Mouse (Mus musculus): ENCODE data around the gene Hpn.

Hpn gene

GRCm38 (mm10) chr7:31140302-31140701 lies 25.2 kb upstream of the Hpn start:
- DNase-seq: no peak

GRCm38 (mm10) chr7:31139765-31140164 lies 24.7 kb upstream of the Hpn start:
- peak; percentile 81 for DNase-seq

DNA sequence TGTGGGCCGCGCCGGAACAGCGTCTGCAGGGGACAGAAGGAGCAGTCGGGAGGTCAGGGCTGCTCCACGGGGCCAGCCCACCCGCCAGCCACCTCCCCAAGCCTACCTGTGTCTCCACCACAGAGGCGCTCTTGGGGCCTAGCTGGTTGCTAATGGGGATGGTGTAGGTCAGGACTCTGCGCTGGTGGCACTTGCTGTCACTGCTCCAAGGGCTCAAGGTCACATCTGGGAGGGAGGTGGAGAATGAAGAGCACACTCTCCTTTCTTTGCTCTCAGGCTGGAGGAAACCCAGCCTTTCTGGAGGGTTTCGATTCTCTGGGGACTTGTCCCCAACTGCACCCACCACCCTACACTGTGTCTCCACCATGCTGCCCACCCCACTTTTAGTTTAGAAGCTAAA lies 20.6 kb upstream of the Hpn start:
- no peak for DNase-seq

- no peak for DNase-seq
Observed at GRCm38 (mm10) chr7:31131866-31132265, 16.8 kb upstream of the Hpn start.

- DNase-seq: peak; percentile 63
Observed at GRCm38 (mm10) chr7:31130841-31131240, 15.8 kb upstream of the Hpn start.

DNA sequence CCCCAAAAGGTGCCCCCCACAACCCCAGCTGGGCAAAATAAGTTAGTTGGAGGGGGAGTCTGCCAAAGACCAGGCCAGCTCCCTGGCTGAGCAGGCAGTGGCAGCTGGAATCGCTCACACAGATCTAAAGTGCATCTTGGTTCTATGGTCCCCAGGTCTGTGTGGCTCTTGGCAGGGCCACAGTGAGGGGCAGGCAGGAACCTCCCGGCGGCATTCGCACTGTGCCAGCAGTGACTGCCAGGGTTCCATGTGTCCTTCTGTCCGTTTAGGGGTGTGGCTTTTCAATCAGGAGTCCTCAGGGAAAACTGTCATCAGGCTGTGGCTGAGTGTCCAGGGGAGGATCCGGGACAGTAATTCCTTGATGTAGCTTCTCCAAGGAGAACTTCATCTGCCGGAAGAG lies 15.1 kb upstream of the Hpn start:
- DNase-seq: no peak

DNA sequence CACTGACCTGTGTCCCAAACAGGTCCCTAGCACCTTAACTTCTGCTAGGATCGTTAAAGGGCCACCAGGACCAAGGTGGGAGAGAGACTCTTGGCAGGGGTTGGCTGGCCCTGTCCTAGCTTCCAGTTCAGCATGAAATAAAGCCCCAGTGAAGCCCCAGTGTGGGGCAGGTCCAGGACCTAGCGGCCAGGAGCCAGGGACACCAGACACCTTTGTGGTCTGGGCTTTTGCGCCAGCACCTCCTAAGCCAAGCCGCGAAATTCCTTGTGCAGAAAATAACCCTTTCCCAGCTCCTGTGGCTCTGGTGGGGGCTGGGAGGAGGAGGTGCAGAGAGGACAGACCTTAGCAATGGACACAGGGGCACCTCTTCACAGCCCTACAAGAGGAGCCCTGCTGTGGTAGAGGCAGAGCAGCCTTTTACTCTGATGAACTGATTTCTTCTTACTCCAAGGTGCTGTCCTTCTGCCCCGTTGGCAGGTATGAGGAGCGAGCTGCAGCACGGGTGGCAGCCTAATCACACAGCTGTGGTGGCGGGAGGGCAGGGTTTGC lies 13.1 kb upstream of the Hpn start:
- DNase-seq: no peak

GRCm38 (mm10) chr7:31126851-31127724 lies 12.0 kb upstream of the Hpn start, which contains the start of gene Scn1b:
Scn1b (minus strand) TSS chr7:31127003.
- peak; percentile 42 for DNase-seq

GRCm38 (mm10) chr7:31126211-31126751 lies 11.2 kb upstream of the Hpn start:
- DNase-seq: no peak

GRCm38 (mm10) chr7:31125116-31125515 lies 10.0 kb upstream of the Hpn start:
- DNase-seq: no peak

DNA sequence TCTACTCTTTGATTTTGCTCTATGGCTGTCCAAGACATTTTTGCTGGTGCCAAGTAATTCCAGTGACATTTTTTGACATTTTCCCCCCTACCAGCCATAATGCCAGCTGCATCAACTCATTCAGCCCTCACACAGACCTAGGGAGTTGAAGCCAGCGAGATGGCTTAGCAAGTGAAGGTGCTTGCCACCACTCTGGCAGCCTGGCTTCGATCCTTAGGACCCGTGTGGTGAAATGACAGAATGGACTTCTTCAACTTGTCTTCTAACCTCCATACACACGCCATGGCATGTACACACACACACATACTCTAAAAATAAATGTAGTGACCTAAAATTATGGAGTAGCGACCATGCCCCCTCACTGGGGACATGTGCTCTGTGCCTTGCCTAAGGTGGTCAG lies 9.3 kb upstream of the Hpn start:
- DNase-seq: no peak

- DNase-seq: no peak
Observed at GRCm38 (mm10) chr7:31123697-31124096, 8.6 kb upstream of the Hpn start.

DNA sequence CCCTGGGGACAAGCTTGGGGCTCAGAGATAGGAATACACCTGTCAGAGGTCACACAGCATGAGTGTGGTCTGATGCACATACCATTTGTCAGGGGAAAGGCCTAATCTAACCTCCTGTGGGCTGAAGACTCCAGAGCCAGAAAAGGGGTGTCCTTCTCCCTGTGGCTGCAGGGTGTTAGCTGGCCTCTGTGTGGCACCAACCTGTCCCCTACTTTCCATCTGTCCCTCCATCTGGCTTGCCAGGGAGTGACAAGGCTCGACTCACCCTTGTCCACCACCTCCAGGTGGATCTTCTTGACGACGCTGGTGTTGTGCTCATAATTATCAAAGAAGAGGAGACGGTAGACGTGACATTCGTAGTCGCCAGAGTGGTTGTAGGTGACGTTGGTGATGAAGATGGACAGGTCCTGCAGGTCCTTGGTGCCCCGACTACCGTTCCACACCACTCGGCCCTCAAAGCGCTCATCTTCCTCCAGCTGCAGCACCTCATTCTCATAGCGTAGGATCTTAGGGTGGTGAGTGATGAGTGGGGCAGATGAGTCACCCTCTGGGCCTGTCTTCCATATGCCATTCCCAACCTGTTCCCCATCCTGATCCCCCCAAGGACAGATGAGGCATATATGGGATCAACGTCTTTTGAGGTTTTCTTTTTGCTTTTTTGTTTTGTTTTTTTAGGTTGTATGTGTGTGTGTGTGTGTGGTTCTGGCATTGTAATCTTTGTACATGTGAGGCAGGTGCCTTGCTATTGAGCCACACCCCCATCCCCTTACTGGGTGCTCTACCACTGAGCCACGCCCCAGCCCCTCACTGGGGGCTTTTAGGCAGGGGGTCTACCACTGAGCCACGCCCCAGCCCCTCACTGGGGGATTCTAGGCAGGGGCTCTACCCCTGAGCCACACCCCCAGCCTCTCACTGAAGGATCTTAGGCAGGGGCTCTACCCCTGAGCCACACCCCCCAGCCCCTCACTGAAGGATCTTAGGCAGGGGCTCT lies 7.8 kb upstream of the Hpn start:
- DNase-seq: no peak

DNA sequence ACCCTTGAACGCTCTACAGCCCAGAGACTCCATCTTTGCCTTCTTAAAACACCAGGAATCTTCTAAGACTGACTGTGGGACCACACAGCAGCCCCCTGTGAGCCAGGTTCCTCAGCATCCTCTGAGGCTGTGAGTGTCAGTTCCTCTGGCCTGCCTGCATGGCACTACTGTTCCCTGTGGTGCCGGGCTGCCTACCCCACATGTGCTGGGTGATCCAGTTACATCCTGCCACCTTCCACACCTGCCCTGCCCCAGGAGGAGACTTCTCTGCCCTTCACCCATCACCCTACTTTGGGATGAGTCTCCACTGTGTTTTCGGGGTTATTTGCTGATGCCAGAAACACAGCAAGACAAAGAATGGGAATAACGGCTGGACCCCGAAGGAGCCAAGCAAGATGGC lies 4.5 kb upstream of the Hpn start:
- no peak for DNase-seq

DNA sequence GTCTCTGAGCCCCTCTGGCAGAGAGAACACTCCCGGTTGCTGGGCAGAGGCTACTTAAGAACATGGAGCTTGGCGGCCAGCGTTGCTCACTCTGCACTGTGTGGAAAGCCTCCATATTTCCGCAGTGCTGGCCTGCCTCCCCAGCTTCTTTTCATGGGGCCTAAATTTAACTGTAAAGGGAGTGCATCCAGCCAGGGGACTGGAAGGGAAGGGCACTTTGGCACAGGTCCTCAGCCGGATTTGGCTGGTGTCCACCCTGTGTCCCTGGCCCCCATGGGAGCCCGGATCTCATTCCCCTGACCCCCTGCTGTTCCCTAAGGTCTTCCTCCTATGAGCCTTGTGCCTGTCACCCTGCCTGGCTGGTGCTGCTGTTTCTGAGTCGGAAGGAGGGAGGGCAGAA lies 3.4 kb upstream of the Hpn start:
- DNase-seq: no peak

DNA sequence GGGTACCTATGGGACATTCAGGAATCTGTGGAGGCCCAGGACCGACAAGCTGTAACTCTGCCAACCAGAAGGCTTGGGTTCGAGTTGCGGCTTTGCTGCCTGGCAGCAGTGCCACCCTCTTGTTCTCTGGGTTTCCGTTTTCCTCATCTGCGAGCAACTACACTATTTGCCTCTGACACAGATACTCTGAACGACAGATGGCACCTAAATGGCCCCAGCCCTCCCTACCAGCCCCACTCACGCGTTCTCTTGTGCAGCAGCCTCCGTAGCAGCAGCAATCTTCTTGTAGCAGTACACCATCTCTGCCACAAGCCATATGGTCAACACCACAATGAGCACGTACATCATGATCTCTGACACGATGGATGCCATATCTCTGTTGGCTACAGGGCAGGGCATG lies 2.4 kb upstream of the Hpn start:
- DNase-seq: no peak

DNA sequence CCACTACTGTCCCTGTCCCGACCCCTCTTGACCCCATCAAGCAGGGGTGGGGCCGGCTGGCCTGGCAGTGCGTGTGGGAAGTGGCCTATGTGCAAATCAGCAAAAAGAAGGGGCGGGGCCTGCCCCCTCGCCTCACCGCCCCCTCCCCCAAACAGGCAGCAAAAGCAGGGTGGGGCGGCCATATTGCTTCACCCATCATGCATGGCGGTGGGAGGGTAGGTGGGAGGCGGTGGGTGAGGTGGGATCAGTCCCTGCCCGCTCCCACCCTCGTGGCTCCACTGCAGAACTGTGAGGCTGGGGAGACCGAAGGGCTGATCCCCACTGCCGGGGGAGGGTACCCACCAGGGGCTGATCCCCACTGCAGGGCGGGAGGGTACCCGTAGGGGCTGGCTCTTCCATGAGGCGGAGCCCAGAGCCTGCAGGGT lies 1.6 kb upstream of the Hpn start:
- no peak for DNase-seq

GRCm38 (mm10) chr7:31115587-31116043 lies 525 bp upstream of the Hpn start:
- peak; percentile 77 for DNase-seq

GRCm38 (mm10) chr7:31114646-31115045 lies 444 bp downstream of the Hpn start:
- DNase-seq: peak; percentile 37

DNA sequence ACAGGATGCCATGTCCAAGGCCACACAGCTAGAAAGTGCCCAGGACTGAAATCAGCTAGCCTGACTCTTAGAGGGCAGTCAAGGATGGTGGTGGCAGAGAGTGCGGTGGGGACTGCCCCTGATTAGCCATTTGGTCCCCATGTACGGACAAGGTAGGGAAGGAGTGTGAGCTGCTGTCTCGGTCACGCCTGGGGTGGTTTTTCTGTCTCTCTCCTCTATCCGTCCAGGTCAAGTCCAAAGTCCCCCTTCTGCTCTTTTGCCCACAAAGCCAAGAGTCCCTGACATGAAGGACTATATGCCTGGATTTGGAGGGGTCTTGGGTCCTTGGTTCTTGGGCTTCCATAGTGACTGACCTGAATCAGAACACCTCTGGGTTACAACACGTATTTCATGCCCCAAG lies 1.3 kb downstream of the Hpn start:
- DNase-seq: no peak

- no peak for DNase-seq
Observed at GRCm38 (mm10) chr7:31112036-31112435, 3.1 kb downstream of the Hpn start.

DNA sequence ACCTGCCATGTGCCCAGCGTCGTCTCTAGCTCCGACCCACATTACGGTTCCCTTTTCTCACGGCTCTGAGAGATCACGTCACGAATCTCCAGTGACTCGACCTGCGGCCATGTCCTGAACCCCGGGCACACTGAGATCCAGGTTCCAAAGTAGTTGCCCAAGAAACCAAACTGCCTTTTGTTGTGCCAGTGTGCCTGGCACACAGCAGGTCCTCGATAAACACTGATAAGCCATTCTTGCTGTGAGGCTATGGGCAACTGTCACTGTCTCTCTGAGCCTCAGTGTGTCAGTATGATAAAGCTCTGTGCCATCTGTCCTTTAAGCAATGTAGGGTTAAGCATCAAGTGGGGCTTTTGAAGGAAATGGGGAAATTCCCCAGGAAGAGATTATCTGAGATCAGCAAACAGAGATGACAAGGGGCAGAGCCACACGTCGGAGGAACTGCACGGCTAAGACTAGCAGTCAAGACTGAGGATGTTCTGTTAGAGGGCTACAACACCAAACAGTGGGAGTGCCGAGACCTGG lies 4.2 kb downstream of the Hpn start:
- DNase-seq: no peak

- DNase-seq: no peak
Observed at GRCm38 (mm10) chr7:31109796-31110195, 5.3 kb downstream of the Hpn start.

Data from lung, postnatal 36 days (tissue).